Mouse (Mus musculus) stomach, postnatal 0 days (tissue): ENCODE data around the gene Armc6.

Experiments
- CTCF ChIP-seq: IDR thresholded peaks from 2 replicates; pipeline ENCODE4 v1.5.1; 2016; ENCODE audit warnings: antibody characterized with exemption, low read depth, mild to moderate bottlenecking, moderate library complexity
- EP300 ChIP-seq: optimal IDR thresholded peaks from 2 replicates; pipeline ENCODE3; 2016; ENCODE audit warnings: antibody characterized with exemption

- TF ChIP-seq CTCF (no peak), EP300 (no peak)
These were observed 3.6 kb upstream of the Armc6 start for GRCm38 (mm10) chr8:70237842-70238241.
